Mouse (Mus musculus): ENCODE results near the gene Casz1.

Gene Casz1

DNA sequence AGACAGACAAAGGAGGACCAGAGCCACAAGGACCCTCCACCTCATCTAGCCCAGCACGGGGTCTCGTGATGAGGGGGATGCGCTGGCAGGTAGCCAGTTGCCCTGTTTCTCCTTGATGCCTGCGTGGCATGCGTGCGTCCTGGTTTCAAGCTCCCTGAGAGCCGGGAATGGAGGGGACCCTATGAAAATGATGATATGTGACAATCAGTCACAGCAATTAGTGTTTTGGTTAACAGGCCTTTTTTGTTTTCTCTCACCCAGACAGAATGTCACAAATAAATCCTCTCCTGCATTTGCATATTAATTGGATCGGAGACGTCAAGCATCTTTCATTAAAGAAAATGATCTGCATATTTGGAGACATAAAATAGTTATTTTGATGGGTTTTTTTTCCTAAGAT is 71.9 kb downstream of the Casz1 start:
- DNase-seq (ENCODE audit: low read depth in 2 of 2, low spot score in 2 of 2), result no peak

GRCm38 (mm10) chr4:148876867-148877266 is 72.6 kb downstream of the Casz1 start:
- no peak for DNase-seq (ENCODE audit: low read depth in 2 of 2, low spot score in 2 of 2)

GRCm38 (mm10) chr4:148878192-148878983 is 74.2 kb downstream of the Casz1 start:
- no peak for DNase-seq (ENCODE audit: low read depth in 2 of 2, low spot score in 2 of 2)

GRCm38 (mm10) chr4:148878984-148879610 is 74.9 kb downstream of the Casz1 start:
- no peak for DNase-seq (ENCODE audit: low read depth in 2 of 2, low spot score in 2 of 2)

GRCm38 (mm10) chr4:148879631-148880030 is 75.4 kb downstream of the Casz1 start:
- no peak for DNase-seq (ENCODE audit: low read depth in 2 of 2, low spot score in 2 of 2)

DNA sequence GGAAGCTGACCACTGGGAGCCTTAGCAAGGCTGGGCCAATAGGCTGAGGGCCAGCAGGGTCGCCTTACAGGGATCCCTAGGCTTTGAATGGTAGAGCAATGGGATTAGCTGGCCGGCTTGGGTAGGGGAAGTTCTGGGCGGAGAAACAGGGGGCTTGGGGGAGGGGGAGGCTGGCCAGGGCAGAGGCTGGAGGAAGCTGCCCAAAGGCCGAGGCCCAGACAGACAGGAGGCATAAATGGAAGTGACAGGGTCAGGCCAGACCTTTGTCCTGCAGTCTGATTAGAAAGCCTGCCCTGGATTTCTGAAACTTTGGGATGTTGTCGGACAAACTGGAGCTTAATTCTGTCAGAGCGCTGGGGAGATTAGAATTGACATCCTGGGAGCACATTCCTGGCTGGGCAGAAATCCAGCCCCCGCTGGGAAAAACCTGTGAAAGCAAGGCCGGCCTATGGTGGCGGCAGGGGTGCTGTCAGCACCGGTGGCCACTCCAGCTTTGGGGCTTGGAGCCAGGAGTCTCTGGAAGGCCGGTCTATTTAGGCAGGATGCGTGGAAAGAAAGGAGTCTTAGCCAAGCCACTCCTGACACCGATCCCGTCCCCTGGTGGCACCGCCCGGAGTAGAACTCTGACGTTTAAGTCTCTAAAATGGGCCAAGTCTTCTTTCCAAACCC is 76.9 kb downstream of the Casz1 start:
- no peak for DNase-seq (ENCODE audit: low read depth in 2 of 2, low spot score in 2 of 2)

GRCm38 (mm10) chr4:148881838-148882237 is 77.6 kb downstream of the Casz1 start:
- DNase-seq (ENCODE audit: low read depth in 2 of 2, low spot score in 2 of 2), result no peak

GRCm38 (mm10) chr4:148882360-148882929 is 78.2 kb downstream of the Casz1 start:
- DNase-seq (ENCODE audit: low read depth in 2 of 2, low spot score in 2 of 2), result no peak

DNA sequence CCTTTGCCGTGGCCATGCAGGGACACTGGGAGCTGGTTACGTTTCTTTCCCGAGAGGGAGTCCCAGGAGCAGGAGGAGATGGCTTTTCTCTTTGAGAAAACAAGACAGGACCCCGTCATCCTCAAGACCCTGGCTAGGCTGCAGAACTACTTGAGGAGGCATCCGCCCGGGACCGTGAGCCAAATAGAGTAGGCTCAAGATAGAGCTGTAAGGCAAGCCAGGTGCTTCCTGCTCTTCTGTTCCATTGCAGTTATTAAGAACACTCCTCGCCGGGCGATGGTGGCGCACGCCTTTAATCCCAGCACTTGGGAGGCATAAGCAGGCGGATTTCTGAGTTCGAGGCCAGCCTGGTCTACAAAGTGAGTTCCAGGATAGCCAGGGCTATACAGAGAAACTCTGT is 80.4 kb downstream of the Casz1 start:
- no peak for DNase-seq (ENCODE audit: low read depth in 2 of 2, low spot score in 2 of 2)

DNA sequence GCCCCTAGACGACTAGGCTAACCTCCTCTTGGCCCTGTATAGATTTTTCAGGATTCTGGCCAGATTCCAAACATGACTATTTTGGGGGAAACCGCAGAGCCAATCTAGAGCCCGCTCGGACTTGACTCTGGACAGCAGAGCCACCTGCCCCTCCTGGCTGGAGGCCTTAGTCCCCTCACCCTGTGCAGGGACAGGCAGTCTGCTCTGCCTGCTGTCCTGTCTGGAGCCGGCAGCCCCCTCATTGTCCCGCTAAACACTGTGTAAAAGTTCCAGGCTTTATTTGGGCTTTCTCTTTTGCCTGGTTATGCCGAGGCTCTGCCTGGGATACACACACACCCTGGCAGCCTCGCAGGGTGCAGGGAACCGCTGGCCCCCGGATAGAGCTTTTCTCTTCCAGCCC is 81.2 kb downstream of the Casz1 start:
- DNase-seq (ENCODE audit: low read depth in 2 of 2, low spot score in 2 of 2), result no peak

- DNase-seq (ENCODE audit: low read depth in 2 of 2, low spot score in 2 of 2), result no peak
These were observed 81.8 kb downstream of the Casz1 start for GRCm38 (mm10) chr4:148885921-148886540.

GRCm38 (mm10) chr4:148888229-148888628 is 84.0 kb downstream of the Casz1 start:
- DNase-seq (ENCODE audit: low read depth in 2 of 2, low spot score in 2 of 2), result no peak

DNA sequence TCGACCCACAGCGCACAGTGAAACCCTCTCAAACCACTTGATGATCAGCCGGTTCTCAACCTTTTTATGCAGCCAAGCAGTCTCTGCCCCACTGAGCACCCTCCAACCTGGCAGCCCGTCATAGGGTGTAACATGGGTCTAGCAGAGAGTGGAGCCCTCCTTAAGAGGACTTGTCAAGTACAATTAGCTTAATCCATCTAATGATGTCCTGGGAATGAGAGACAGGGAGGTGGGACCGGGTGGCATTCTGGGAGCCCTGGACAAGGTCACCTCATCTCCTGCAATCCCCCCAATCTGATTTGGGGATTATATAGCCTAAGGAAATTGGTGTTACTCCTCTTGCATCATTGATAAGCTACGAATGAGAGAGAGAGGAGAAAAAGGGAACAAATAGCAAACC is 84.8 kb downstream of the Casz1 start:
- no peak for DNase-seq (ENCODE audit: low read depth in 2 of 2, low spot score in 2 of 2)

DNA sequence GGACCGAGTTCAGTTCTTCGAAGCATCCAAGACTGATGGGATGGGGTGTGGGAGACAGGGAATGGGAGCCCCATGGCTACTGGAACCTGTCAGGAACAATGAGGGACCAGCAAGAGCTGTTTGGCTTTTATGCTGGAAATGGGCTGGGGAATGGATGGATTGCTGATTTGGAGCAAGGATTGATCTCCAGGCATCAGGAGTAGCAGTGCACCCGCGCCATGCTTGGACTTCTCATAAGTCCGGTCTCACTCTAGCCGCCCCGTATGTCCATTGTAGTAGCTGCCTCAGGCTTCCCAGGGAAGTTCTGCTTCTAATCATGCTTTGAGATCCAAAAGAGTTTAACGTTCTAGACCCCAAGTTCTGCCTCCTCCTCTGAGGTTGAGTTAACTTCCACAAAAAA is 86.2 kb downstream of the Casz1 start:
- no peak for DNase-seq (ENCODE audit: low read depth in 2 of 2, low spot score in 2 of 2)

DNA sequence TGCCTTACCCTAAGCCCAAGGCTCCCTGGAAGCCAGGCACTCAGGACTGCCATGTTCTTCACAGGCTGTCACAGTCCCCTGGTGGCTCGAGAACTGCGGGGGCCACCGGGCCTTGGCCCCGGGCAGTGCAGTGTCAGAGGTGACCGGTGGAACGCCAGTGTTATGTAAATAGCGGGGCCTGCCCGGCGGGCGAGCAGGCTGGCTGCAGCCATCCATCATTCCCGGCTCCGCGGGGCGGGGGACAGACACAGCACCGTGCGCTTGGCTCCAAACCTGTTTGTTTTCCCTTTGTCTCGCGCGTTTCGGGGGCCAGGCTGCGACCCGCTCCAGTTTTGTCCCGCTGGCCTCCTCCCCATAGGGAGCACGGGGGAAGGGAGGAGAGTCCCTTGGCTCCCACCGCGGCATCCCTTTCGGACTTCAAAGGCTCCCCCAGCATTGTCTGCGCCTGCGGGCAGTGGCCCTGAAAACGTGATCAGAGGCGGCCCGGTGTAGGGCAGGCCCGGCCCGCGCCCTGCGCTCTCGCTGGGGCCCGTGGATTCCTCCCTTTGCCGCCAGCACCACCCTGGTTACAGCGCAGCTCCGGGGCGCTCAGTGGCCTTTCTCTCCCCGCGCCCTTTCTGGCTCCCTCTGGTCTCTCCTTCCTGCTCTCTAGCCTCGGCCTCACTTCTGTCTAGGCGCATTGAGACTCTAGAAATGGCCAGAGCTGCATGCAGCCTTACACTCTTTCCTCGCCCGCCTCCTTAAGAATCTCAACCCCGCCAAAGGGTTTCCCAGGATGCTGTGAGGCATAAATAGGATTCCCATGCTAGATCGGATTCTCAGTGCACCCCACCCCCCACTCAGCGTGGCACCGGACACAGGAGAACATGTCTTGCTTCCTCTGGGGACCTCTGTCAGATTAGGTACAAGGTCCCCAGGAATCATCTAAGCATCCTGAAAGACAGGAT is 86.9 kb downstream of the Casz1 start:
- no peak for DNase-seq (ENCODE audit: low read depth in 2 of 2, low spot score in 2 of 2)

DNA sequence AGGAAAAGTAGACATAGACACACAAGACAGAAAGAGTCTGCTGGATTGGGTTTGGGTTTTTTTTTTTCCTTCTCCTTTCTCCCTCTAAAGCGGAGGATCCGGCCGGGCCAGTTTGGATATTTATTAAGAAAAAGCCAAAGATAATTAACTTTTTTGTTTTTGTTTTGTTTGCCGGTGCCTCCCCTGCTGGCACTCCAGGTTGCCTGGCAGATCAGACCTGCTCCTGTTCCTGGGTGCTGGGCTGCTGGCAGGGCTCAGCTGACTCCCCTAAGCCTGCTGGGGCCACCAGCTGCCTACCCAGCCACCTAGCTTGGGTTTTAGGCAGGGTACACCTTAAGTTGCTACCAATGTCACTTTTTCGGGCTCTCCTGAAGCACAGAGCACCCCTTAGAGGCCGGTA is 91.9 kb downstream of the Casz1 start:
- no peak for DNase-seq (ENCODE audit: low read depth in 2 of 2, low spot score in 2 of 2)

- DNase-seq (ENCODE audit: low read depth in 2 of 2, low spot score in 2 of 2), result no peak
These were observed 95.7 kb downstream of the Casz1 start for GRCm38 (mm10) chr4:148899927-148900294.

GRCm38 (mm10) chr4:148900295-148901211 is 96.3 kb downstream of the Casz1 start:
- peak; percentile 48 to 55 for DNase-seq (ENCODE audit: low read depth in 2 of 2, low spot score in 2 of 2)

Data from CD8-positive naive resting alpha-beta T cell, adult 2 months (primary cell).